Mouse (Mus musculus): ENCODE data around the gene Gpr137.
"Not testable (repeated sequence)": the region's sequence is repeated elsewhere in the genome, so short reads cannot be mapped to it uniquely, and the experiment has no call there.

Gpr137 gene

DNA sequence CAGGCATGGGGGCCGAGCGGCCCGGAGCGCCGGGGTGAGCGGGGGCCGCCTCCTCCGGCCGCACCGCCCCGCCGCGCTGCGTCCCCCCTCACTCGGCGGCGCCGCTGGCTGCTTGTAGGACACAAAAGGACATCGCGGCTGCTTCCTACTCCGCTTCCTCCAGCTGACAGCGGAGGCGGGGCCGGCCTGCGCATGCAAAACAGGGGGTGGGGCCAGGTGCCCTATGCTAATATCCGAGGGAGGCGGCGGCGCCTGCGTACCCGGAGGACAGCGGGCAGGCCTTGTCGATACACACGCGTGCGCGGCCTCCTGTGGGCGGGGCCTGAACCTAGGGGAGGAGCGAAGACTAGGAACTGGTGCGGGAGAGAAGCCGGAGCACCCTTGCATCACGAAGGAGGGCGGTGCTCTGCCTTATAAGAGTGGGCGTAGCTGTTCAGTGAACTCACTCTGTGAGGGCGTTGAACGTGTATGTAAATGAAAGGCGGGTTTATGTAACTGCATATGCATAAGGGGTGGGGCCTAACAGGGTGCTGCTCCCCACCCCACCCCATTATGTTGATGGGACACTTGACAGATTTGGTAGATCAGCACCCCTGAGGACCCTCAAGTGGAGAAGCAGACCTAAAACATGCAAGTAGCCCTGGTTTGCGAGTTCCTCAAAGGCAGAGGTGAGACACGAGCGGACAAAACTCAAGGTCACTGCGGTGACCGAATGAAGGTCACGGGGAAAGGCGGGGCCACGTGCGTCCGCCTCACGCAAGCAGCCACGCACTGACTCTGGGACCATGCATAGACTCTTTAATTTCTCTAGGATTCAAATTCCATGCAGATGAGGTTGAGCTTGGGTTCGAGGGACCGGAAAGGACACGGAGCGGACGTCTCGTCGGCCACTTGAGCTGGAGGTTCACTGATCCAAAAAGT lies 20.4 kb downstream of the Gpr137 start, which contains the start of gene Esrra:
TSS of gene Esrra (minus strand) at position 167 of the 921 bp plus-strand sequence.
- peak; percentile 100 for DNase-seq (ENCODE audit: low spot score in 2 of 2)

DNA sequence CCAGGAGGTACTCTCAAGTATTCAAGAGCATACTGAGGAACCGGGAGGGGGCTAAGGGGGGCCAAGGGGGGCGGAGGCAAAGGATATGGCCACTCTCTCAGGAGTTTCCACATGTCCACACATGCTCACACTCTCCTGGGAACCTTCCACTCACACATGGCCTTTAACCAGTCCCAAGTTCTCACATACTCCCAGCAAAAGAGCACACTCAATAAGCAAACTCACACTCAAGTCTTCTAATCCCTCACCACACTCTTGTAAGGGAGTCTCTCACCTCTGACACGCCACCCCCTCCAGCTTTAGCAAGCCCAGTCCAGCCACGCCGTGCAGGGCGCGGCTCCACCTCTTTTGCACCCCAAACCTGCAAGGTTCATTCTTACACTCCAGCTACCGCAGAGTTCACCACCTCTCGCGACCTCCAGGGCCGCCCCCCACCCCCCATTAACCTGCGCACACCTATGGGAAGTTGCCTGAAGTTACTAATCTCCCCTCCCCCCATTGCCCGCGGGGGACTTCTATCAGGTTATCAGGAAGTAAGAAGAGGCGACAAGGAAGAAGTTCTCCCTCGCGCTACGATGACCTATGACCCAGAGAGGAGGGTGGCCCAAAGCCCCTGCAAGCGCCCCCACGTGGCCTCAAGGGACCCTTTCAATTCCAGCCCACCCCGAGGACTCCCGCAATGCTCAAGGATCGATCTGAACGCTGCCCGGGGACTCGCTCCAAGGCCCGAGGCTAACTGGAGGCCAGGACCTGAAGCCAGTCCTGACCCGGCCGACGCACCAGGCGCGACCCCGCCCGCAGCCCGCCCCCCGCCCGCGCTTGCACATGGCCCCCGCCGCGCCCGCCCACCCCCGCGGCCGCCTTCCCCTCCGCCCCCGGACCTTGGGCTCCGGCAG lies 21.3 kb downstream of the Gpr137 start:
- no peak for DNase-seq (ENCODE audit: low spot score in 2 of 2)

DNA sequence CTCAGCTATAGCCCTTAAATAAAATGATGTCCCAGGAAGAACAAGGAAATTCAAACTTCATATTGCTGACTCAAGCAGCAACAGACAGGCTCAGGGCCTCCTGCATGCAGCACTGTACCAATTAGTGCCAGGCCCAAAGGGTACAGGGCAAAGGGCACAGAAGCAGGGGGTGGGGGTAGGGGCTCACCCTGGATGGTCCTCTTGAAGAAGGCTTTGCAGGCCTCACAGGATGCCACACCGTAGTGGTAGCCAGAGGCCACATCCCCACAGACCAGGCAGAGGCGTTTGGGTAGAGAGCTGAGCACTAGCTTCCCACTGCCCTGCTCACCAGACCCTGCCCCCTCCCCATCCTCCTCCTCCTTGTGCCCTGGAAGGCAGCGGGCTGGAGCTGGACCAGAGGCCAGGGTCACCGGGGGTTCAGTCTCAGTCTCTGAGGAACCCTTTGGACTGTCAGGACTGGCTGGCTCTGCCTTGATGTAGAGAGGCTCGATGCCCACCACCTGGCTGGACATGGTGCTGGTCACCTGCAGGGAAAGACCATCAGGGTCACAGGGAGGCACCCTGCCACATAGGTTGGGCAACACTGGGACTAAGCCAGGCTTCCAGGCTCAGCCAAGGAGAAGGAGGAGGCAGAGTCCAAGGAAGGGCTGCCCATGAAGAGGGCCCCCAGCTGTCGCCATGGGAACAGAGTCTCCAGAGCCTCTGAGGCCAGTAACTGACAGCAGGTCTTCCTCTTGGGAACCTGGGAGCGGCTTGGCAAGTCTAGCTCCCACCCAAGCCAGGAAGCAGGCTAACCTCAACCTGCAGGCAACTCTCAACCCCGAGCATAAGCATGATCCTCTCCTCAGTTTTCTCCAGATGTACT lies 22.2 kb downstream of the Gpr137 start:
- no peak for DNase-seq (ENCODE audit: low spot score in 2 of 2)

DNA sequence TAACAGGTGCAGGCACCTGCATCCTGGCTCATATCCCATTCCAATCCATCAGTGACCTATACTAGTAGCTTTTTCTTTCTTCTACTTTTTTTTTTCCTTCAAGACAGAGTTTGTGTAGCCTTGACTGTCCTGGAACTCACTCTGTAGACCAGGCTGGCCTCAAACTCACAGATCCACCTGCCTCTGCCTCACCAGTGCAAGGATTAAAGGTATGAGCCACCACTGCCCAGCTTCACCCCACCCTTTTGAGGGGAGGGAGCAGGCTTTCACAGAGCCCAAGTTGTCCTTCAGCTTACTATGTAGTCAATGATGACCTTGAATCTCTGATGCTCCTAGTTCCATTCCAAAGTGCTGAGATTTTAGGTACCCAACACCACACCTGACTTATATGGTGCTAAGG lies 22.8 kb downstream of the Gpr137 start:
- no peak for DNase-seq (ENCODE audit: low spot score in 2 of 2)

DNA sequence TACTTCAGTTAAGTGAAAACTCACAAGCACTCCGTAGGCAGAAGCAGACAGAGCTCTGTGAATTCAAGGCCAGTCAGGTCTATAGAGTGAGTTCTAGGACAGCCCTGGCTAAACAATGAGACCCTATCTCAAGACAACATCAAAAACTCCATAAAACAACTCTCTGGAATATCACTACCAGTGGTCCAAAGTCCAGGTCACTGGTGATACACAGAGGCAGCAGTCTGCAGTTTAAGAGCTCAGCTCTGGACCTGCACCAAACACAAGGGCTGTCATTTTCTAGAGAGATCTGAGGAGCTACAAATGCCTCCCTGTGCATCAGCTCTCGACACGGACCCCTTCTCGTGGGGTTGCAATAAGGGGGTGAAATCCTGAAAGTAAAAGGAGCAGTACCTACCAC lies 24.0 kb downstream of the Gpr137 start:
- no peak for DNase-seq (ENCODE audit: low spot score in 2 of 2)

DNA sequence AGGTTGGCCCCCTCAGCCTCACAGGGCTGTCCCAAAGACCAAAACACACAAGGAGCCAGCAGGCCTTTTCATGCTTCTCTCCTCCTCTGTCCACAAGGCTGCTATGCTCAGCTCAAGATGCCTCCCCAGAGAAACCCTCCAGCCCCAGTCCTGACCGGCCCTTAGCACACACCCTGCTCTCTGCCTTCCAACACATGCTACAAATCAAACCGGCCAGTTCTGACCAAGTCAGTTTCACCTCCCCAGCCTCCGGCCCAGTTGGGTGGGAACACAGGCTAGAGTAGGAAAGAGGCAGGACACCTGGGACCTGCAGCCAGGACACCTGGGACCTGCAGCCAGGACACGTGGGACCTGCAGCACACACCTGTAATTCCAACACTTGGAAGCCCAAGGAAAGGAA lies 25.8 kb downstream of the Gpr137 start:
- no peak for DNase-seq (ENCODE audit: low spot score in 2 of 2)

DNA sequence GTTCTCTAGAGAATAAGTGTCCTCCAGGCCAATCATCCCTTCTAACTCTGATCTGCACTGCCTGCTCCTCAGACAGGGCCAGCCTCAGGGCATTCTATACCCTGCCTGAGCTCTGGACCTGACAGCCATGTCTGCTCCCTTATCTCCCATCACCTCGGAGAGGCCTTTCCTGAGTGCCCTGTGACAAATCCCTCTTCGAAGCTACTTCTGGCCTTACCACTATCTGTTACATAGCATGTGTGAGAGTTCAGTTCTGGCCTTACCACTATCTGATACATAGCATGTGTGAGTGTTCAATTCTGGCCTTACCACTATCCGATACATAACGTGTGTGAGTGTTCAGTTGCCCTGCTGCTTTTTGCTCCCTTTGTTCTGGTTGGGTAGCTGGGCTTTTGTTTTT lies 27.0 kb downstream of the Gpr137 start:
- DNase-seq (ENCODE audit: low spot score in 2 of 2): no peak

DNA sequence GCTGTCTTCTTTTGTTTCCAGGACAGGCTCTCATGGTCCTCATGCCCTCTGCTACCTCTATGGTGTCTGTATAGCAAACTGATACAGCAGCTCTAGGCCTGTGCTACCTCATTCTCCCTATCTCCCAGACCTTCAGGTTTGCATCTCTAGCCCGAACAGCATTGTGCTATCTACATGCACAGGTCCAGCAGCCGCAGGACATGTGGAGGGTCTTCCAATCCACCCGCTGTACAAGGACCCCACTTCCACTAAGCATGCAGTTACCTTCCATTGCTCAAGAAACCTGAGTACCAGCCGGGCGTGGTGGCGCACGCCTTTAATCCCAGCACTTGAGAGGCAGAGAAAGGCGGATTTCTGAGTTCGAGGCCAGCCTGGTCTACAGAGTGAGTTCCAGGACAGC lies 27.7 kb downstream of the Gpr137 start:
- no peak for DNase-seq (ENCODE audit: low spot score in 2 of 2)

DNA sequence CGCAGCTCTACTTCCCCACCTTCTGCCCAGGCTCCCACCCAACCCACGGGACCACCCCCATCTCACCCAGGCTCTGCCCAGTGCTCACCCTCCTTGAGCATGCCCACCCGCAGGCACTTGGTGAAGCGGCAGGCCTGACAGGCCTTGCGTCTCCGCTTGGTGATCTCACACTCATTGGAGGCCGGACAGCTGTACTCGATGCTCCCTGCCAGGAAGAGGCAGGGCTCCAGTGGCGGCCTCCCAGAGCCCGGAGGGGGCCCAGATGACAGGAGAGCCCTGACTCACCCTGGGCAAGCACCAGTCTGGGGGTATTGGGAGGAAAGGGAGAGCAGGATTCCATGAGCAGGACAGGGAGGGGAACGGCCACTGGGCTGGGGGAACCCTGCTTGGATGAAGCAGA lies 28.3 kb downstream of the Gpr137 start:
- DNase-seq (ENCODE audit: low spot score in 2 of 2): no peak

DNA sequence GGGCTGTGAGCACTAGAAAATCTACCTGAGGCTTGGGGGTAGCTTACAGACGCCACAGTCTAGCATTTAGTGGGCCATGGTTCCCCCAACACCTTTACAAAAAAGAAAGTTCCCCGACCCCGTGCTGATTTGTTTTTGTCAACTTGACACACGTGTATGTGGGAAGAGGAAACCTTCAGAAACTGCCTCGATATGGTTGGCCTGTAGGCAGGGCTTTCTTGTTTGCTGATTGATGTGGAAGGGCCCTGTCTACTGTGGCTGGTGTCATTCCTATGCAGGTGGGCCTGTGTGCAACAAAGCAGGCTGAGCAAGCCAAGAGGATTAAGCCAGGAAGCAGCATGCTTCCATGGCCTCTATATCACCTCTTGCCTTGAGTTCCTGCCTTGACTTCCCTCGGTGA lies 29.2 kb downstream of the Gpr137 start:
- no peak for DNase-seq (ENCODE audit: low spot score in 2 of 2)

DNA sequence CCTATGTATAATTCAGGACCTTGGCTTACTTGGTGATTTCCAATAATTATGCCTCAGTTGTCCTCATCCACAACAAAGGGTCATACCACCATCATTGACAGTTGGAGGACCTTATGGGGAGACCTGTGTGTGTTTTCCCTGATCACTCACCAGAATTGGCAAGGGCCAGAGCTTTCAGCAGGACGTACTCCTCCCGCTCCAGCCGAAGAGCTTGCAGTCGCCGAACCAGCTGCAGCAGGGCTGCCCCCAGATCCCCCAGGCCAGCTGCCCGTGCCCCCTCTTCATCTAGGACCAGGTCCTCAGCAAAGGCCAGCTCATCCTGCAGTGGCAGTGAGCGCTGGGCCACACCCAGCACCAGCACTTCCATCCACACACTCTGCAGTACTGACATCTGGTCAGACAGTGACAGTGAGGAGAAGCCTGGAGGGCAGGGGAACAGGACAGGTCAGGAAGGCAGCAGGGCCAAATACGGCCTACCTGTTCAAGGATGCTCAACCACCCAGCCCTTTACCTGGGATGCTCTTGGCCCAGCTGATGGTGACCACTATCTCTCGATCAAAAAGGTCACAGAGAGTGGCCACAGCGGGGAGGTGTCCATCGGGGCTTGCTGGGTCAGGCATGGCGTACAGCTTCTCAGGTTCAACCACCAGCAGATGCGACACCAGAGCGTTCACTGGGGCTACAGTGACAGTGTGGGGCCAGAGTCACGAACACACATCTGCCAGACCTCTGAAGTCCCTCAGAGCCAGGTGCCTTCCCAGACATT lies 29.9 kb downstream of the Gpr137 start:
- DNase-seq (ENCODE audit: low spot score in 2 of 2): no peak

DNA sequence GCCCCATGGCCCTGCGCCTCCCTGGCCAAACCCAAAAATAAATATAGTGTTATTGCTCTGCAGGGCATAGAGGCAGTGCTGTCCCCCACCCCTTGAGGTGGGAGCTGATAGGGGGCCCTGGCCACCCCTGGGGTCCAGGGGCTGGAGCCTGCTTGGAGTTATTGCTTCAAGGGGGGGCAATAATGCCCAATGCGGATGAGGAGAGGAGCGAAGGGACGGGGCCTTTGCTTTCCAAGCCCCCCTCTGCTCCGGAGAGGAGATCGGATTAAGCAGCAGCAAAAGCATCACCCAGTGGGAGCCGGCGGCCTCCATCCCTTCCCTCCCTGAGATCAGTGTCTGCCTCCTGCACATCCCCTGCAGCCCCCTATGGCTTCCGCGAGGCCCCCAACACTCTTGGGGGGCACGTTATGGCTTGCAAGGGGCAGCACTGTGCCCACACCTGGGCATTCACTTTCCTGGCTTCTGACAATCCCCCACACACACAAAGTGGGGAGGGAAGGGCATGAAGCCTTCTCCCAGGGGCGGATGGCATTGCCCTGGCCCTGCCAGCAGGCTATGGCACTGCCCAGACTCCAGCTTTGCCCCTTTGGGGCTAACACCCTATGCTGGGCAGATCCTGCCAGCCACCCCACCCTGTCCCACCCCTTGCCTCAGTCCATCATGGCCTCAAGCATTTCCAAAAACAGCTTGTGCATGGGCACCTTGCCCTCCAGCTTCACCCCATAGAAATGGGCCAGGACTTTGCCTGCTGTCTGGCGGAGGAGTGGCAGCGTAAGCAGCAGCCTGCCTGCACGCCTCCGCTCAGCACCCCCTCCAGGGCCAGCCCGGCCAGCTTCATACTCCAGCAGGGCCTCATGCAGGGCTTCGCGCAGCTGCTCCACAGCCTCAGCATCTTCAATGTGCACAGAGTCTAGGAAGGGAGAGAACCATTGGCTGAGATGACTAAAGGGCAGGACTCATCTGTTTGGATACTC lies 30.9 kb downstream of the Gpr137 start:
- no peak for DNase-seq (ENCODE audit: low spot score in 2 of 2)

DNA sequence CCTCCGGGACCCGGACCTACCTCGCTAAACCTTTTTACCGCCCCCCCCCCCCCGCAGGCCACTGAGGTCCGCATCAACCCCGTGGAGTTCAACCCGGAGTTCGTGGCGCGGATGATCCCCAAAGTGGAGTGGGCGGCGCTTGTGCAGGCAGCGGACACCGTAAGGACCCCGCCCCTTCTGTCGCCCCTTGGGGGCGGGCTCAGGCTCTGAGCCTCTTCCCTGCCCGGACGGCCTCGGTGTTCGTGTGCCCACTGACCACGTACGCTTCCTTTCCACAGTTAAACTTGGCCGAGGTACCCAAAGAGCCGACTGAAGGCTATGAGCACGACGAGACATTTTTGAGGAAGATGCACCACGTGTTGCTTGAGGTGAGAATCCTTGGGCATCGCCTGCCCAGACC lies 32.0 kb downstream of the Gpr137 start:
- DNase-seq (ENCODE audit: low spot score in 2 of 2): not testable (repeated sequence)

DNA sequence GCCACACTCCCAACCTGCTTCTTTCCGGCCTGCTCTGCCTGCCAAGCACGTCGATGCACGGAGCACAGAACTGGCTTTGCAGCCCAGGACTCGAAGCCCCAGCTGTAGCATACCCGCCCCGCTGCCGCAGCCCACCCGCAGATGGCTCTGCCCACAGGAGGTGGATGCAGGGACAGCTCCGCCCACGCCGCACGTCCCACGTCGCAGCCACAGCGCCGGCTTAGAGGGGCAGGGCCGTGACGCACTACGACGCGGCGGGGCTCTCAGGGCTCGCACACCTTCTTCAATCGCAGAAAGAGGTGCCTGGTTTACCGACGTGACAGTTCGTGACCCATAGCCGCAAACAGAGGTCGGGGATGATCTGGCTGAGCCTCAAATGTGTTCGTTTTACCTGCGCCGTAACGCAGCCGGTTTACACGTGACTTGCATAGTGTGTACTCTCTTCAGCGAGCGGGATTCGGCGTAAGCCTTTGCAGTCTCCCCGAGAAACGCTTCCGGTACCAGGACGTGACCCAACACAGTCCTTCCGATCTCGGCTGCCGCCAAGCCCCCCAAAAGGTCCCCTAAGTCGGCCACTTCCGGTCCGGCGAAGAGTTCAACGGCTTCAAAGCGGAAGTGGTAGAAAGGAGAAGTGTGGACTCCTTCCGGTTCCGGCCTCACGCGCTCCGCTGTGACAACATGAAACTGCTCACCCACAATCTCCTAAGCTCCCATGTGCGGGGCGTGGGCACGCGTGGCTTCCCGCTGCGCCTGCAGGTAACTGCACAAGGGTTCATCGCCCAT lies 32.6 kb downstream of the Gpr137 start, which contains the start of the genes Trmt112 and Prdx5:
TSS of gene Trmt112 (plus strand) at position 192 of the 783 bp plus-strand sequence.
TSS of gene Prdx5 (minus strand) at position 600 of the 783 bp plus-strand sequence.
- DNase-seq (ENCODE audit: low spot score in 2 of 2): peak; percentile 91 to 94

DNA sequence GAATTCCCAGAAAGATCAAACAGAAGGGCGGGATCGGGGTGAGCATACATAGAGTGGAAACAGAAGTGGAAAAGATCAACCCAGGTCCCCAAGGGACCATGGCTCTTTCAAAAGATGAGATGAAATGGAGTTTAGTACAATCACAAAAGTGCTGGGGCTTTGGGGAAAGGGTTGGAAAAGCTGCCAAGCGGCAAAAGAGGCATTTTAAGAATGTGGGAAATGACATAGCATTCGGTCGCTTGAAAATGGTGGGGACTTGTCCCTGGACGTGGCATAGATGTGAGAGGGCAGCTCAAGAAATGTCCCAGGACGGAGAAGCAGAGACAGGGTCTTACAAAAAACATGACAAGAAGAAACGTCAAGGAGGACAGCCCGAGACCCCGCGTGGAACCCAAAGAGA lies 33.3 kb downstream of the Gpr137 start:
- no peak for DNase-seq (ENCODE audit: low spot score in 2 of 2)

DNA sequence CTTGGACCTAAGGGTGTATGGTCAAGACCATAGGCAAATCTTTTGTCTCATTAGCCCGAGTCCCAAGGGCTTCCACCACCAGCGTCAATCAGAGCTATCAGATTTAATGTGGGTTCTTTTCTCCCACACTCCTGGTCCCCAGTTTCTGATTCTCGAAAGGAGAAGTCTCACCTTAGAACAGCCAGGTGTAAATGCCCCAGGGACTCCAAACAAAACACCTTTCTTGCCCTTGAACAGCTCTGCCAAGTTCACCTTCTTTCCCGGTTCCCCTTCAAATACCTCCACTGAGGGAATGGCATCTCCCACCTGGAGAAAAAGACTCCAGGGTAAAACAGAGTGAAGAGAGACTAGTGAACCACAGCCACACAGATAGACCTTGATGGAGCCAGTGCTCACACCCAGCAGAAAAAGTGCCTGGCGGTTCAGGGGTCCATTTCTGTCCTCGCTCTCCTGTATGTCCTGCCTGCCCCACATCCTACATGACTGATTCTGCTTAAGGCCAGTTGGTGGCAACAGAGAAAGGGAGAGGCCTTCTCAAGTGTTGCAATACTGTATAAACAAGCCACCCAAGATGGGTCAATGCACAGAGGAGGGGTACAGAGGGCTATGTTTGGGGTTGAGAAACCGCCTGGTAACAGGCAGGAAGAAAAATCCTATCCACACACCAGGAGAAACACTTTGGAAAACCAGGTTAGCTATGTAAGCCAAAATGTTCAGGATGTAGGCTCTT lies 34.3 kb downstream of the Gpr137 start:
- no peak for DNase-seq (ENCODE audit: low spot score in 2 of 2)

DNA sequence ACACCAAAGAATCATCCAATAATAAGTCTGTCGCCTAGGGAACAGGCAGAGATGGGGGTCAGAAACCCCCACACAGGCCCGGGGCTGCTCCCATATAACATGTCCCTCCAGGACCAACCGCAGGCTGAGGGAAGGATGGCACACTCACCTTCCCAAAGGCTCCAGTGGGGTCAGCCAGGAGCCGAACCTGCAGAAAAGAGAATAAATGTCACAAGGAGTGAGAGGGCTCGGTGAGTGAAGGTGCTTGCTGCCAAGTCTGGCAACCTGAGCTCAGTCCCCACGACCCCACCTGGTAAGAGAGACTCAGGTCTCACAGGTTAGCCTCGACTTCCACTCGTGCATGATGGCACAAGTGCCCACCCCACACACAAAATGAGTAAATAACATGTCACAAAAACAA lies 35.2 kb downstream of the Gpr137 start:
- no peak for DNase-seq (ENCODE audit: low spot score in 2 of 2)

DNA sequence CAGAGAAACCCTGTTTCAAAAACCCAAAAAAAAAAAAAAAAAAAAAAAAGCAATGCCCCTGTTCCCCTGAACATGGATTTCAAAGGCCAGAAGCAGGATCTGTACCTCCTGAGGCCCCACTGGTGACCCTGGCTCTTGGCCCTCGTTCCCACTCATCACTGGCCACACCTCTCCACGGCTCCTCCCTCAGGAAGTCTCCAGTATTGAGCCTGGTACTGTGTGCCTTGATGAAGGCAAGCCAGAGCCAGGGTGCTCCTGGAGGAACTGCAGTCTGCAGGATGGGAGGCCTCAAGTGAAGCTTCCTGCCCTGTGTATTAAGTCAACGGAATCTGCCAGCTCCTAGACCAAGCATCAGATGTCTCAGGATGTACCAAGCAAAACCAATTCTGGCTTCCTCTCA lies 36.1 kb downstream of the Gpr137 start:
- DNase-seq (ENCODE audit: low spot score in 2 of 2): no peak

Measured in frontal cortex, postnatal 36 days (tissue).